Mouse (Mus musculus): Measurements from ENCODE around the gene Pitpnm2. TPM values are rescaled to one million over a fixed set of nuclear protein-coding genes. Genes with fewer than 3 reads are reported as not detected.

The Pitpnm2 gene
- total RNA-seq, 2 experiments from 2014 or later: 255 to 312 TPM

DNA sequence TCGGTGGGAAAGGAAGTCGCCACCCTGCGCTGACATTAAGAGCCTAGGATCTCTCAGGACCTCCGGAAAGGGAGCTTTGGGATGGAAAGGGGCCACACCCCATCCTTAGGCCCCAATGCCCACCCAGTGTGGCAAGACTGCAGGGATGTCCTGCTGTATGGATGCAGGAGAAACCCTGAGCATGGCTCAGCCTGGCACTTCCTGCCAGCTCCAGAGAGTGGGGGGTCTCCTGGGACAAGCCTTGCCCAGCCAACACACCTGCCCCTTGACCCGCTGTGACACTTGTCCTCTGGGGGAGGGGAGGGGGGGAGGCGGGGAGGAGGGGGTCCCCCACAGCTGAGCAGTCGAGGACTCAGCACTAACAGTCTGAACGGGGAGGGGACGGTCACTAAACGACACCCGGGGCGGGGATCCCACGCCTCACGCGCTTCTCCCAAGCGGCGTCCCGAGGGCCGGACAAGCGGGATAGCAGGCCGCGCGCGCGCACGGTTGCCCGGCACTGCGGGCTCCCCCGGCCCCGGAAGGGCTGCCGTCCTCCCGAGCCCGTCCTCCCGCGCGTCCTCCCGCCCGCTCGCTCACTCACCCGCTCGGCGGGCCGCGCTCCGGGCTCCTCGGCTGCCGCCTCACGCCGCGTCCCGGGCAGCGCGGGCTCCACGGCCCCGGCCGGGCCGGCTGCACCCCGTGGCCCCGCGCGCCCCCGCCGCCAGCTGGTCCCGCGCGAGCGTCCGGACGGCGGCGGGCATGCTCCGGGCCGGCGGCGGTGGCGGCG lies 531 bp downstream of the Pitpnm2 start:
- DNase-seq (ENCODE audit: extremely low spot score in 1 of 2, low spot score in 1 of 2): peak in 1 of 2 experiments; percentile 45

- no peak for DNase-seq (ENCODE audit: extremely low spot score in 1 of 2, low spot score in 1 of 2)
Observed at GRCm38 (mm10) chr5:124247986-124248626, 1.5 kb downstream of the Pitpnm2 start.

- DNase-seq (ENCODE audit: extremely low spot score in 1 of 2, low spot score in 1 of 2): no peak
Observed at GRCm38 (mm10) chr5:124247296-124247695, 2.3 kb downstream of the Pitpnm2 start.

DNA sequence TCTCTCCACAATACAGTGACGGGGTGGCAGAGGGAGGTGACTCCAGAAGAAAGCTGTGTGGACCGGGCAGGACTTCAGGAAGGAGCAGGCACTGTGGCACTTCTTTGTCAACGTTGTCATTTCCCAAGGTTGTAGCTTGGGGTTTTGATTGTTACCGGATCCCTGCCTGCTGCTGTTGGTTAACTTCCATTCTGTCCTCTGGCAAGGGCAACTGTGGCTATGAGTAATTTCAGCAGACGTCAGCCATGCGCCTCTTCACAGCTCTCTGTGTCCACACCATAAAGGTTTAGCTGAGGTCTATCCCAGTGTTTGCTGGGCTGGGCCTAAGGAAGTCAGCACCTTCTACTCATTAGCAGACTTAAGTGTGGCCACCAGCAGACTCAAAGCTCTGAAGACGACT lies 4.7 kb downstream of the Pitpnm2 start:
- DNase-seq (ENCODE audit: extremely low spot score in 1 of 2, low spot score in 1 of 2): no peak

GRCm38 (mm10) chr5:124244449-124244848 lies 5.1 kb downstream of the Pitpnm2 start:
- no peak for DNase-seq (ENCODE audit: extremely low spot score in 1 of 2, low spot score in 1 of 2)

GRCm38 (mm10) chr5:124243236-124243901 lies 6.2 kb downstream of the Pitpnm2 start:
- DNase-seq (ENCODE audit: extremely low spot score in 1 of 2, low spot score in 1 of 2): no peak

- no peak for DNase-seq (ENCODE audit: extremely low spot score in 1 of 2, low spot score in 1 of 2)
Observed at GRCm38 (mm10) chr5:124241686-124242444, 7.7 kb downstream of the Pitpnm2 start.

DNA sequence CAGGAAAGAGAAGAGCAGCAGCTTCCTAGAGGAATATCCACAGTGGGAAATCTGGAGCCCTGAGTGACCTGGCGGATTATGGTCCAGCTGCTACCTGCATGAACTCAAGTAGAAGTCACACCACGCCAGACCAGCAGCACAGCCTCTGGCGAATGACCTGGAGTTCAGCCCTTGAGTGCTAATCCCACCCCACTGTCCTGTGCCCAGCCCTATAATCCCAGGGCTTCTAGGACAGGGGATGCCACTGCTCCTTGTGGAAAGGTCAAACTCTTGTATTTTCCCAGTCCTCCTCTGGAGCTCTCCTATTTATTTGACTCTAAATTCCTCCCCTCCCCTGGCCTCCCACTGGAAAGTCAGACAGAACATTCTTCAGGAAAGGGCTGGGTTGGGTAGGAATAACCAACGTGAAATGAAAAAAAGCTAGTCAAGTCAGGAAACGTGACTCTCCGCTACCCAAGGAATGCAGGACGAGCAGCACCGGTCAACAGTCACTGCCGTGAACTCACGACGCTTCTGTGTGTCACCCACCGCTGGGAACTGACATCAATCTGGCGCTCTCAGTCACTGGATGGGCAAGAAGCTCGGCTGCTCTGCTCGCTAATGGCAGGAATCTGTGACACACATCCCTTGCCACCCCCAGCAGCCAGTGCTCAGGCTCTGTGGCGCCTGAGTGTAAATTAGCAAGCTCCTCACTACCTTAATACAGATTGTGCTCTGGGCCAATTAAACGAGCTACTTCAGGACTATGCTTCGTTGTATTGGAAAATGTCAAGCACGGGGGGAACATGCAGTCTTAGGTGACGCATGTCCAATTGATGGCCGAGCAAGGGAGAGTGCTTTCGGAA lies 8.5 kb downstream of the Pitpnm2 start:
- no peak for DNase-seq (ENCODE audit: extremely low spot score in 1 of 2, low spot score in 1 of 2)

DNA sequence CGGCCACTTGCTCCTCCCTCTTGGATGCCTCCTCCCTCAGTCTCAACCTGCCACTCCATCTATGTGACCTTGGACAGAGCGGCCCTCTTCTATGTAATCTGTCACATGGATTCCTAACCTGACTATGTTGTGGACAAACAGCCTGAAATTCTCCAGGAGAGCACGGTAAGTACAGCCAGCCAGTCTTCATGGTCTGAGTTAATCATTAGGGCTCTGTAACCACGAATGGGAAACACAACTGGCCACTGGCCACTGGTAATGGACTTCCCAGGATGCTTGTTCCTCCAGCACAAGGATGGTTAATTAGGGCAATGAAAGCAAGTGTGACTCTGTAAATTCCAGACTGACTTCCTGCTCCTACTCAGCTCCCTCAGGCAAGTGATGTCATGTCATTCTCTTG lies 13.4 kb downstream of the Pitpnm2 start:
- no peak for DNase-seq (ENCODE audit: extremely low spot score in 1 of 2, low spot score in 1 of 2)

- DNase-seq (ENCODE audit: extremely low spot score in 1 of 2, low spot score in 1 of 2): no peak
Observed at GRCm38 (mm10) chr5:124234778-124235177, 14.8 kb downstream of the Pitpnm2 start.

GRCm38 (mm10) chr5:124233874-124234661 lies 15.5 kb downstream of the Pitpnm2 start:
- no peak for DNase-seq (ENCODE audit: extremely low spot score in 1 of 2, low spot score in 1 of 2)

DNA sequence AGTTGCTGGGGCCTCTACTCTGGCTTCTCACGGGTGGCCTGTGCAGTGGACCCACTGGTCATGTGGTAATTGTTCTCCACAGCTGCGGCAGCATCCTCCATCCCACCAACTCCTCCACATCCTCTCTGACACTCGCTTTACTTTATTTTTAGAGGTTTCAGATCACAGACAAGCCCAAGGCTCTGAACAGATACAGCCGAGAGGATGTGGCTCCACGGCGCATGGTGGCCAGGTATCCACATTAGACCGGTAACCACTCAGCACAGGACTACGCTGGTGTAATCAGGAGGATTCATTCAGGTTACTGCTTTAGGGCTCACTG lies 16.5 kb downstream of the Pitpnm2 start:
- DNase-seq (ENCODE audit: extremely low spot score in 1 of 2, low spot score in 1 of 2): no peak

DNA sequence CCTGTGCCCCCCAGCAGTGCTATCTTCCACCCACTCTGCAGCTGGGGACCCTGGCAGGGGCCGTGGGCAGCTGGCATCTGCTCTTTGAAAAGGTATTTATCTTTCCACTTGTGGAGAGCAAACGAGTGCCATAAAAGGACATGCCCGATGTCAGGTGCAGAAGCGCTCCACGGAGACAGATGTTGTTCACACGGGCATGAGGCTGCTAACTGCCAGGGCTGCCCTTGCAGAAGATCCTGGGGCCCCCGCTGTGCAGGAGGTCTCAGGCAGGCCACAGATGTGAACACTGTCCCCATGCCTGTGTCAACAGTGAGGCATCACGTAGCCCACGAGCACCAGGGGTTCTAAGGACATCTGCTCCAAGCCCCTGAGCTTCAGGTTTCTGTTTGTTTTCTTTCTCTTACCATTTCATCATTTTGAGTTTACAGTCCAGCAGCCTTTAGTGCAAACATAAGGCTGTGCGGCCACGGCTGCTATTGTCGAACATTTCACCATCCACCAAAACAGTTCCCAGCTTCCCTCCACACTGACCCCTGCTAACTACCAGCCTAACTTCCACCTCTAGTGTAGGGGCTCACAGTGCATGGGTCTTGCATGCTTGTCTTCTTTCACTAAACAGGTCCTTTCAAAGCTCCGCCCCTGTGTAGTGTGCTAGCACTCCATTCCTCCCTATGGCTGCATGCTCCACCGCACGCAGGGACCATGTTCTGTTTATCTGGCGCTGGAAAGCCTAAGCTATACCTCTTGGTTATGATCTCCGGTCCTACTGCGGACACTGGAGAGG lies 17.0 kb downstream of the Pitpnm2 start:
- DNase-seq (ENCODE audit: extremely low spot score in 1 of 2, low spot score in 1 of 2): no peak

DNA sequence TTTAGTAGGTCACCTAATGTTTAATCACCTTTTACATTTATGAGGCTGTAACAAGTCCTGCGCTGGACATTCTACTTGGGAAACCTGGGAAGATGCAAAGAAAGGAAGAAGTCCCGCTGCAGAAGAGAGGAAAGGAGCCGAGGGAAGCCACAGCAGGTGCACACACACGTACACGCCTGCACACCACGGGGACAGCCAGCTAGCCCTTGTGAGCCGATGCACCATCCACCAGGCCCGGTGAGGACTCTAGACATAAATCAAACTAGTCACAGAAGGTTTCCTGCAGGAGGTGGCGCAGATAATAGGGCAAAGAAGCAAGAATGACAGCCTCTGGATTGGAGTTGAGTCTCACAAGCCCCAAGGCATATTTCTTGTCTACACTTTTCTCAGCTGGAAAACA lies 19.1 kb downstream of the Pitpnm2 start:
- no peak for DNase-seq (ENCODE audit: extremely low spot score in 1 of 2, low spot score in 1 of 2)

DNA sequence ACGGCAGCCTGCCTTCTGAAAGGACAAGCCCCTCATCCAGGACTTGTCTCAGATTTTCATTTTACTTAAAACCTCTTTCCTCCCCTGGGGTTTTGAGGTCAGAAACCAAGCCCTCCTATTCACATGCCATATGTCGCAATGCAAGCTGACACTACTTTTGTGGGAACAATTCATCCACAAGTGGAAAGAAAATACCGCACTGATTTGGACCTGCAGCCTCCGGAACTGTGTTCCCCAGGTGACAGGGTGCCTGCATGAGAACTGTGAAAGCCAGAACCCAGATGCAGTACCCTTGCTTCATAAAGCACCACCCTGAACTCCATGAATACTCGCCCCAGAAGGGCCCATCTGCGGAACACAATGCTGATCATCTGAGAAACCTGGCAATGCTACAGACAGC lies 22.4 kb downstream of the Pitpnm2 start:
- no peak for DNase-seq (ENCODE audit: extremely low spot score in 1 of 2, low spot score in 1 of 2)

- no peak for DNase-seq (ENCODE audit: extremely low spot score in 1 of 2, low spot score in 1 of 2)
Observed at GRCm38 (mm10) chr5:124226494-124226893, 23.1 kb downstream of the Pitpnm2 start.

GRCm38 (mm10) chr5:124225891-124226290 lies 23.7 kb downstream of the Pitpnm2 start:
- DNase-seq (ENCODE audit: extremely low spot score in 1 of 2, low spot score in 1 of 2): no peak

GRCm38 (mm10) chr5:124224321-124225092 lies 25.1 kb downstream of the Pitpnm2 start:
- no peak for DNase-seq (ENCODE audit: extremely low spot score in 1 of 2, low spot score in 1 of 2)
